Mouse (Mus musculus) kidney, postnatal 36 days (tissue): Measurements from ENCODE around the gene F830045P16Rik.

Source experiments
- DNase-seq, 2 experiments: peaks; one replicate each; pipeline ENCODE4 v3.0.0; 2021 to 2022; ENCODE audit warnings: mixed read lengths in 2 of 2

Gene F830045P16Rik

DNA sequence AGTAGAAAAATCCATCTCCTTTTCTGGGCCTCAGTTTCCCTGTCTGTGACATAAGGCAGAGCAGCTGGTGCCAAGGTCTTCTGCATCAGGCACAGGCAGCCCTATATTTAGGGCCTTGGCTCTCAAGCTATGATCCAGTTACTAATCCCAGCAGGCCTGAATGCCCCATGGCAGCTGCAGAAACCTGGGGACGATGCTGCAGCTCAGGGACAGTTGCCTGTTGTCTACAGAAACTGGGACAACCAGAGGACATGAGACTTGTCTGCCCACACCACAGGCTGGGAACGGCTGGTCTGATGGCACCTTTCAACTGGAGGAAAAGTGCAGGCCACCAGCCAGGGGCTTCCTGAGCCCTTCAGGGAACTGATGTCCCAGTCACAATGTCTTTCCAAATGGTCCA, at the start of gene F830045P16Rik:
Gene F830045P16Rik, minus strand, starts transcription at position 226 of the 400 bp plus-strand sequence.
- DNase-seq: no peak

- DNase-seq: no peak
These were observed 49.6 kb upstream of the F830045P16Rik start for GRCm38 (mm10) chr2:129585904-129586514.

DNA sequence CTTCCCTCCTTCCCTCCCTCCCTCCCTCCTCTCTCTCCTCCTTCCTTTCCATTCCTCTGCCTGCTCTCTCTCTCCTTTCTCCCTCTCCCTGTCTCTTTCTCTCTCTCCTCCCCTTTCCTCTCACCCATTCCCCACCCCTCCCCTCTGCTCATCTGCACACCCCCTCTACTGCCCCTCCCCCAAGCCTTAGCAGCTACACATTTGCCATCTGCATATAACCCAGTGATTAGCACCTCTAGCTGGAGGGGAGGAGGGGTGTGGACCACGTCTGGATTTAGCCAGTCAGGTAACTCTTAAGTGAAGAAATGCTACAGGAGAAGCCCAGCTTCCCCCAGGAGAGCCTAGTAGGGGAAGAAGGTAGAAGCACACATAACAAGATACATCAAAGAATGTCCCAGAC, 48.5 kb upstream of the F830045P16Rik start:
- DNase-seq: no peak

GRCm38 (mm10) chr2:129582261-129582660, 45.9 kb upstream of the F830045P16Rik start:
- peak; percentile 47 to 56 for DNase-seq

GRCm38 (mm10) chr2:129581826-129582225, 45.4 kb upstream of the F830045P16Rik start:
- DNase-seq: peak; percentile 51 to 53

GRCm38 (mm10) chr2:129580656-129581055, 44.3 kb upstream of the F830045P16Rik start:
- DNase-seq: no peak

- DNase-seq: no peak
These were observed 40.4 kb upstream of the F830045P16Rik start for GRCm38 (mm10) chr2:129576611-129577447.

- DNase-seq: no peak
These were observed 38.7 kb upstream of the F830045P16Rik start for GRCm38 (mm10) chr2:129575113-129575512.

- peak; percentile 27 to 42 for DNase-seq
These were observed 38.1 kb upstream of the F830045P16Rik start for GRCm38 (mm10) chr2:129574395-129575046.

GRCm38 (mm10) chr2:129573701-129574273, 37.4 kb upstream of the F830045P16Rik start:
- no peak for DNase-seq

GRCm38 (mm10) chr2:129569556-129569955, 33.2 kb upstream of the F830045P16Rik start:
- DNase-seq: no peak

DNA sequence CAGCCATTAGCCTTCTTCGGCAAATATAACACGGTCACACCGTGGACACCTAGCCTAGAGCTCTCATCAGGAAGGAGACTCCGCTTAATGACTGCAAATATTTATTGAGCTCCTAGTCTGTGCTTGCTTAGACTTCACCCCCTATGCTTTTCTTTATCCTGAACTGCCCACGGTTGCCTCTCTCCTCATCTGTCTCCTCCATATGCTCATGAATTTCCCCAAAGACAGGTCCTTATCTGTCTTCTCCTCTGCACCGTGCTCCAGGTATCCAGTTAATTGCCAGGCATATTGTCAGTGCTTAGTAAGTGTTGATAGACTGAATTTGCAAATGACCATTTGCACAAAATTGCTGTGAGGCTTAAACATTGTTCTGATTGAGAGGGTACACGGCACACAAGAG, 32.7 kb upstream of the F830045P16Rik start:
- no peak for DNase-seq

DNA sequence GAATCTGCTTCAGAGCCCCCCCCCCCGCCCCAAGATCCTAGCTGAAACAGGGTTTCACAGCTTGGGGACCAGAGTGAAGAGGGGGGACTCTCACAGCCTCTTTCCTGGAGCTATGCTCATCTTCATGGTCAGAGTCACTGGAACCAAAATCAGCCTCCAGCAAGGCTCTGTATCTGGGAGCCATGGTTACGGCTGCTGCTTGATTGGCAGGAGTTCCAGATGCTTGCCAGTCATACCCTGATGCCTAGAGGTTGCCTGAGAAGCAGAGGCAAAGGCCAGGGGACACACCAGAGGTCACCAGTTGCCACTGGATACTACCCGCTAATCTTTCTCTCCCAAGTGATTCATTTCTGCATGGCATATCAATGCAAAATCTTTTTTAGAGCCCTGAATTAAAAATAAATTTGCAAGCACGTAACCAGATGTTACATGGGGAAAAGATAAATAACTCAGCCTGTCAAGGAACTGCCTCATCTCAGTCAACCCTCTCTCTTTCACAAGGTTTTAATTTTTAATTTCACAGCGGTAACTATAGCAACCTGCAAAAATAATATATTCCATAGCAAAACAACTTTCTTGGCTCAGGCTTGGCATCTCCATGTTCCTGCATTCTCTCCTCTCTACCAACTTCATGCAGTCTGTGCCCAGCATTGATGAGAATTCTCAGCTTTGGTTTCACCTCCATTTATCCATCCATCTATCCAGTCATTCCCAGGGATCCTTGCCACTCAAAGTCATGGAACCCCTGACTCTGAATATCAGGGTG, 27.7 kb upstream of the F830045P16Rik start:
- DNase-seq: no peak

DNA sequence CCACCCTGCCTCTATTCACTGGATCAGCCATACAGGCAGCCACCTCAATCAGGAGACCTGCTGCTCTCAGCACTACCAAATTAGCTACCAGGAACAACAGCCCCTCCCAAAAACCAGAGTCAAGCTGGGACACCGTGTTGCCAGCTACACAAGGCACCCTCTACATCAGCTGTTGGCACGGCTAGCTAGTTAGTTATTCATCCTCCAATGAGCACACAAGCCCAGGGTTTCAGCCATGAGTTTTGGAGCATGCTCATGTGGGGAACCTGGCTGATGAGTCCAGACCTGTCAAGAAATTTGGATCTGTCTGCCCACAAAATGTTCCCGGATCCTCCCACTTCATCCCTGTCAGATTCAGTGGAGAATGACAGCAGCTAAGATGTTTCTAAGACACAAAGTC, 25.4 kb upstream of the F830045P16Rik start:
- DNase-seq: no peak

DNA sequence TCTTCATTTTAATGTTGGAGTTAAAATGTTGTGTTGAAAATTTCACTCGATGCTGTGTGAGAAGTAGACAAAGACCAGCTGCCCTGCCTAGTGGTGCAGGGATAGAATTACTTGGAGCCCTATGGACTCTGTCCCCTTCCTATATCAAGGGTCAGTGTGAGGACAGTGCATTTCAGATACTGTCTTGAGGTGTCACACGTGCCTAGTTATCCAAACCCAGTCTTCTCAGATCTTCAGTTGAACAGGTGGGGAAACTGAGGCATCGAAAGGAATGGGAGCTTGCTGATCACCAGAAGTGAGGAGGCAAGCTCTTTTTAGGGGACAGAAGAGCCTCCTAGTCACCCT, 22.4 kb upstream of the F830045P16Rik start:
- no peak for DNase-seq

DNA sequence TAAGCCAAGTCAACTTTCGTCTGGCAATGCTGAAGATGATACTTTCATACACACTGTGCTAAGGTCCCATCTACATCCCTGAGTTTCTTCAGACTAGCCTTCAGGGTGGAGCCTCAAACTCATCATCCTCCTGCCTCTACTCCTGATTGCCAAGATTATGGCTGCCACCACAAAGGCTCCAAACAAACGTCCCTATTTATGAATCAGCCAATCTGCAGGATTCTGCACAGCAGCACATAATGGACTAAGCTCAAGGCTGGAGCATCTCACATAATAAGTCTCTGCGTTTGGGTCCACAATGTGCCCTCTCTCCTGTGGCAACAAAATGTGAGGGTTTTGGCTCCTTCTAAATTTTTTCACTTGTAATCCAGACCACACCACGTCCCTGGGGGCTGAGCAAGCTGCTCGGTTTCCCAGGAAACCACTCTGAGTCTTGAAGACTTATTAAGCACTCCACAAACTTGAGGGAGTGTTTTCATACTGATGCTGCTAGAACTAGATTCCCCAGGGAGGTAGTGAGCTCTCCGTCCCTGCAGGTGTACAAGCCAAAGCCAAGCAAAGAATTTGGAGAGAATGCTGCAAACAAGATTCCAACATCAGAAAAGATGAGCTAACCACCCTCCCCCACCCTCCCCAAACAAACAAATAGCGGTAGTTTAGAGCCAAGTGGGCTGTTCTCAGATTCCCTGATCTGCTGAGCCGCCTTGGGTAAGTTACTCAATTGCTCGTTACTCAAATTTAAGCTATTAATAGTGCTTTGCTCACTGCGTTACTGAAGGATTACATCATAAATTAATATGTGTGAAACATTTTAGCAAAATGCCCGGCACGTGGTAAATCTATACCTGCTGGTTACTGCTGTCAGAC, 21.8 kb upstream of the F830045P16Rik start:
- DNase-seq: no peak

- no peak for DNase-seq
These were observed 19.7 kb upstream of the F830045P16Rik start for GRCm38 (mm10) chr2:129556081-129556480.

- no peak for DNase-seq
These were observed 14.4 kb upstream of the F830045P16Rik start for GRCm38 (mm10) chr2:129550781-129551180.

DNA sequence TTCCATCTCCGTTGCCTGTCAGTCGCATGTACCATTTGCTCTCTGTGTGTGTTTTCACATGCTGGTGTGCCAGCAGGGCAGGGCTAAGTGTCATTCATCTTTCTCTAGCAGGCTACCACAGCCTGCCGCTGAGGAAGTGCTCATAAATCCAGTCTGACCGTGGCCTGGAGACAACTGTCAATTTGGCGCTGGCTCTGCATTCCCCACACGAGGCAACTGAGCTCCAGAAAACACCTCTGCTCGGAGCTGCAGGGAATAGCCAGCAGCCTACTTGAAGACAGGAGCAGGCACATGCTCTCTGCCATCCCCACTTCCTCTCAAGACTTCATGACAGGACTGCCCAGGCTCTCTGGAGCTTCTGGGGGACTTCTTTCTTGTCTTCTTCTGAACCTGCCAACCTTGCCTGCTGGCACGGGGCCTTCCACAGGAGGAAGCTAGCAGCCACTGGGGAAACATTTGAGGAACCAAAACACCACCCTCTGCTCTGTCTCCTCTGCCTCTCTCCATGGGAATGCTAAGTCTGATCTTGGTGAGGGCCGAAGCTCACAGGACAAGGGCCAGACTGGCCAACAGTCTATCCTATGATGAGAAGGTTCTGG, 13.2 kb upstream of the F830045P16Rik start:
- DNase-seq: no peak

GRCm38 (mm10) chr2:129546772-129547171, 10.4 kb upstream of the F830045P16Rik start:
- DNase-seq: no peak

GRCm38 (mm10) chr2:129545596-129545995, 9.2 kb upstream of the F830045P16Rik start:
- no peak for DNase-seq
